Mouse (Mus musculus) forebrain, postnatal 0 days (tissue): ENCODE data around the gene Cyp27a1. TPM values are rescaled to one million over a fixed set of nuclear protein-coding genes. Genes with fewer than 3 reads are reported as not detected.

Source experiments
- ATAC-seq: fragments of 200-750 bp; cut with Nextera tagmentation; 2 replicates; pipeline ENCODE4 v1.8.0; 2017; ENCODE audit warnings: mild to moderate bottlenecking, moderate library complexity
- DNase-seq: peaks from one replicate; pipeline ENCODE4 v3.0.0-alpha.2; 2015
- H3K27ac ChIP-seq: fragments of 300-500 bp; sonication (generic); 2 replicates; pipeline ENCODE4 v1.5.1; 2014; ENCODE audit warnings: low read depth, mild to moderate bottlenecking, antibody characterized with exemption, low read length, moderate library complexity, mixed read lengths
- H3K27me3 ChIP-seq: fragments of 300-500 bp; sonication (generic); 2 replicates; pipeline ENCODE4 v1.6.1; 2014; ENCODE audit warnings: mild to moderate bottlenecking, low read length, mixed read lengths; ENCODE audit not compliant: insufficient read depth
- H3K36me3 ChIP-seq: fragments of 300-500 bp; sonication (generic); 2 replicates; pipeline ENCODE4 v1.6.1; 2014; ENCODE audit warnings: mild to moderate bottlenecking, moderate library complexity; ENCODE audit not compliant: insufficient read depth
- H3K4me1 ChIP-seq: fragments of 300-500 bp; sonication (generic); 2 replicates; pipeline ENCODE4 v1.6.1; 2014; ENCODE audit warnings: antibody characterized with exemption; ENCODE audit not compliant: insufficient read depth
- H3K4me2 ChIP-seq: fragments of 300-500 bp; sonication (generic); 2 replicates; pipeline ENCODE4 v1.6.1; 2014; ENCODE audit warnings: low read depth, mild to moderate bottlenecking, moderate library complexity
- H3K4me3 ChIP-seq: fragments of 300-500 bp; sonication (generic); 2 replicates; pipeline ENCODE4 v1.5.1; 2014; ENCODE audit warnings: low read depth, low read length, mixed read lengths
- H3K9ac ChIP-seq: fragments of 300-500 bp; sonication (generic); 2 replicates; pipeline ENCODE4 v1.6.1; 2014; ENCODE audit warnings: mild to moderate bottlenecking
- H3K9me3 ChIP-seq: fragments of 300-500 bp; sonication (generic); 2 replicates; pipeline ENCODE4 v1.6.1; 2016; ENCODE audit warnings: low read length
- CTCF ChIP-seq: sonication (generic); IDR thresholded peaks from 2 replicates; pipeline ENCODE4 v1.5.1; 2016; ENCODE audit warnings: antibody characterized with exemption, control low read depth, low read depth
- WGBS: fragments of 180-500 bp; shearing (Covaris S2); extraction: QIAGEN DNeasy Blood & Tissue Kit; methylation state at CpG from one replicate; pipeline ENCODE4 v1.1.7; 2014; 5-methylcytosine and 5-hydroxymethylcytosine counted together
- polyA plus RNA-seq: library from polyadenylated mRNA; unstranded; fragments of >200 nt; fragmentation: Nextera tagmentation; extraction: Ambion mirVana; gene quantifications from 2 replicates; pipeline ENCODE4 v1.2.1, GENCODE M21; 2015
- total RNA-seq: library from RNA; depleted of rRNA; stranded (reverse); fragments of >200 nt; gene quantifications from 2 replicates; pipeline ENCODE4 v1.2.3, GENCODE M21; 2014

The Cyp27a1 gene
- total and polyA plus RNA-seq, 2 experiments from 2014 or later, result 1.6 TPM

- ATAC-seq (no peak), DNase-seq (no peak)
- WGBS, result 1% methylated on average over 35 of the region's 35 CpGs
- Histone ChIP-seq H3K4me3 (peak overlapping the region; percentile 46), H3K4me1 (no peaks in the 10 kb centered on the region), H3K27ac (no peak overlapping the region), H3K36me3 (no peaks in the 10 kb centered on the region), H3K4me2 (peak overlapping the region; percentile 83), H3K27me3 (peaks cover 66% of the 10 kb centered on the region), H3K9me3 (no peaks in the 10 kb centered on the region), H3K9ac (0 out of 2 replicates have a peak overlapping the region, but pooled peaks have one; percentile 35)
- TF ChIP-seq CTCF, result no peak
Measured at GRCm38 (mm10) chr1:74770727-74771466, 57.5 kb downstream of the Cyp27a1 start.

DNA sequence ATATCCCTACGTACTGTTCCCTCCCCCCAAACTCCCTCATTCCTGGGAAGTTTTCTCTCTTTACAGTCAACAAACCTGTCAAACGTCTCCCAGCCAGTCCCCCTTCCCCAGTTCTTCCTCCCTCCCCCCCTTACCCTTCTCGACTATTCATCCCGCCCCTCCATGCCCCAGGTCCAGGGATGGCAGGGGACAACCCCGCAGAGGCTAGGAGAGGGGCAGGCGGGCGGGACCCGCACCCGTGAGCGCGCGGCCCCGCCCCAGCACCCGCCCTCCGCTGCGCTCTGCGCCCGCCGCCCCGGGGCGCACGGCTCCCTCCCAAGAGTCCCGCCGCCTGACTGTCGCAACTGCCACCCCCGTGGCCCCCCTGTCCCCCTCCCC, 58.1 kb downstream of the Cyp27a1 start:
- ATAC-seq, result peak; percentile 8; the same call in 1 of the 2 replicates
- no peaks in the 10 kb centered on the region for H3K4me1 ChIP-seq
- no peaks in the 10 kb centered on the region for H3K9me3 ChIP-seq
- peaks cover 66% of the 10 kb centered on the region for H3K27me3 ChIP-seq
- no peak for DNase-seq
- no peaks in the 10 kb centered on the region for H3K36me3 ChIP-seq
- H3K9ac ChIP-seq, result peak overlapping the region; percentile 35; the same call in 1 of the 2 replicates
- TF ChIP-seq CTCF, result no peak
- H3K27ac ChIP-seq, result no peak overlapping the region
- peak overlapping the region; percentile 83 for H3K4me2 ChIP-seq
- H3K4me3 ChIP-seq, result peak overlapping the region; percentile 46
- 1% methylated on average over 24 of the region's 26 CpGs for WGBS

DNA sequence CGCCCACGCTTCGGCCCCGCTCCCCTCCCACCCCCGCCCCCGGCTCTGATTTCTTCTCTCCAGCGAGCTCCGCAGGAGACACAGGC, 58.3 kb downstream of the Cyp27a1 start, which contains the start of gene Wnt6:
TSS of gene Wnt6 (plus strand) at position 48 of the 86 bp plus-strand sequence.
- 0% methylated on average over 3 of the region's 8 CpGs for WGBS
- Histone ChIP-seq H3K36me3 (no peaks in the 10 kb centered on the region), H3K9ac (peak within 1 kb of the TSS; percentile 35; the same call in 1 of the 2 replicates), H3K27ac (no peak within 1 kb of the TSS), H3K27me3 (peaks cover 68% of the 10 kb centered on the region), H3K4me1 (no peaks in the 10 kb centered on the region), H3K9me3 (no peaks in the 10 kb centered on the region), H3K4me3 (peak within 1 kb of the TSS; percentile 46), H3K4me2 (peak within 1 kb of the TSS; percentile 83)
- no peak for ATAC-seq
- TF ChIP-seq CTCF, result no peak
- DNase-seq, result no peak

DNA sequence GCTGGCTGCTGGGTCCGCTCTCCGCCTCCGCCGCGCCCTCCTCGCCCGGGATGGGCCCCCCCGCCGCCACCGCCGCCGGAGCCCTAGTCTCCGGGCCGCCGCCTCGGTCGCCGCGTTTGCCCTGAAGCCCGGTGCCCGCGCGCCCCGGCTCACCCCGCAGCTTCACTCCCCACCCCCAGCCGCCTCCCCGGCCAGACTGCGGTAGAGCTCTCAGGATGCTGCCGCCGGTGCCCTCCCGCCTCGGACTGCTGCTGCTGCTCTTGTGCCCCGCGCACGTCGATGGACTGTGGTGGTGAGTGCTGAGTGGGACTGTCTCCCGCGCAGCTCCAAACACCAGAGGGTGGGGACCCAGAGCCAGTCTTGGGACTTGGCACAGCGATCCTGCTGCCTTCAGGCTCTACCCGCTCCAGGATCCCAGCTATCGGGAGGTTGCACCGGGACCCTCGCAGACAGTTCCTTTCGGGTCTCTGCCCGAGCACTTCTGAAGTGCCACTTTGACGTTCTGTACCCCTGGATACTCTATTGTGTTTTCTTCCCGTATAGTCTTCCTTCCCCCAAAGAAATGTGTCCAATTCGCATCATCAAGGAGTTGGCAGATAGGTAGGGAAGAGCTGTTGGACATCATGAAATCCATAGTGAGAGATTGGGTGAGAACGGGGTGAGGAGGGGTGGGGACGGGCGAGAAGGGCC, 58.7 kb downstream of the Cyp27a1 start:
- no peaks in the 10 kb centered on the region for H3K9me3 ChIP-seq
- peak overlapping the region; percentile 35; the same call in 1 of the 2 replicates for H3K9ac ChIP-seq
- no peaks in the 10 kb centered on the region for H3K36me3 ChIP-seq
- no peaks in the 10 kb centered on the region for H3K4me1 ChIP-seq
- peak overlapping the region; percentile 46 for H3K4me3 ChIP-seq
- WGBS, result under 1% methylated on average over 43 of the region's 51 CpGs
- DNase-seq (no peak), ATAC-seq (peak; percentile 41)
- TF ChIP-seq CTCF, result no peak
- peak overlapping the region; percentile 83 for H3K4me2 ChIP-seq
- H3K27ac ChIP-seq, result no peak overlapping the region
- peaks cover 71% of the 10 kb centered on the region for H3K27me3 ChIP-seq

- no peak overlapping the region for H3K9ac ChIP-seq
- H3K4me3 ChIP-seq, result no peak overlapping the region; the same call in 1 of the 2 replicates
- H3K36me3 ChIP-seq, result no peaks in the 10 kb centered on the region
- peak overlapping the region; percentile 26; the same call in 1 of the 2 replicates for H3K4me2 ChIP-seq
- H3K4me1 ChIP-seq, result no peaks in the 10 kb centered on the region
- H3K27ac ChIP-seq, result no peak overlapping the region
- TF ChIP-seq CTCF, result no peak
- WGBS, result 2% methylated on average over 15 of the region's 15 CpGs
- ATAC-seq (peak; percentile 84), DNase-seq (peak; percentile 60)
- H3K27me3 ChIP-seq, result peaks cover 71% of the 10 kb centered on the region
- H3K9me3 ChIP-seq, result no peaks in the 10 kb centered on the region
Measured at GRCm38 (mm10) chr1:74773136-74773535, 59.8 kb downstream of the Cyp27a1 start.

- ATAC-seq, result no peak
- Histone ChIP-seq H3K9ac (no peak overlapping the region), H3K4me2 (no peak overlapping the region), H3K4me1 (no peaks in the 10 kb centered on the region), H3K9me3 (no peaks in the 10 kb centered on the region), H3K36me3 (no peaks in the 10 kb centered on the region), H3K27ac (no peak overlapping the region), H3K27me3 (peaks cover 66% of the 10 kb centered on the region), H3K4me3 (no peak overlapping the region)
- no peak for DNase-seq
- no peak for TF ChIP-seq CTCF
- 12% methylated on average over 7 of the region's 7 CpGs for WGBS
Measured at GRCm38 (mm10) chr1:74774062-74774461, 60.7 kb downstream of the Cyp27a1 start.

DNA sequence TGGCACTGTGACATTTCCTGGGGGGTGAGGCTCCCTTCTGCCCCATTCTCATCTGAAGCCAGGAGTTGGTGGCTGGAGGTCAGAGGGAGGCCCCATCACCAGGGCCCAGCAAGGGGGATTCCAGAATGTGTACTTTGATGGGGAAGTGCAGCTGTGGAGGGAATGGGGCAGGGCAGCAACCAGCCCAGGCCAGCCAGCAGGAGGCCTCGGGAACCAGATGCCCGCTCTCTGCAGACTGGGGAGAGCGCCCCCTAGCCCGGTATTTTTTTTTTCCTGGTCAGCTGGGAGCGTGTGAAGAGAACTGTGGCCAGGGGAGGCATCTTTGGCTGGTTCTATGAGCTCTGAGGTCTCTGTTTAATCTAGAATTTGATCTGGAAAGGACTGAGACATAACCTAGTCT, 62.4 kb downstream of the Cyp27a1 start:
- no peak for DNase-seq
- H3K27ac ChIP-seq, result no peak overlapping the region
- 10% methylated on average over 5 of the region's 5 CpGs for WGBS

More for the DNA sequence above, 62.4 kb downstream of the Cyp27a1 start:
- H3K9ac ChIP-seq, result no peak overlapping the region
- H3K9me3 ChIP-seq, result no peaks in the 10 kb centered on the region
- H3K4me3 ChIP-seq, result no peak overlapping the region
- no peaks in the 10 kb centered on the region for H3K4me1 ChIP-seq
- peaks cover 58% of the 10 kb centered on the region for H3K27me3 ChIP-seq
- ATAC-seq, result 0 out of 2 replicates have a peak, but pooled peaks have one; percentile 14
- no peaks in the 10 kb centered on the region for H3K36me3 ChIP-seq
- no peak overlapping the region for H3K4me2 ChIP-seq
- peak; percentile 43; the same call in 1 of the 2 replicates for TF ChIP-seq CTCF
